Mouse (Mus musculus): Measurements from ENCODE around the gene Stard10. TPM values are rescaled to one million over a fixed set of nuclear protein-coding genes. Genes with fewer than 3 reads are reported as not detected.

Stard10 gene
- total RNA-seq, 1 experiment, result 15.2 TPM

GRCm38 (mm10) chr7:101395471-101395870 lies 78.6 kb downstream of the Stard10 start:
- no peak for TF ChIP-seq ZC3H11A (IDR thresholded peaks at IDR 0.05; ENCODE audit: borderline replicate concordance, low read depth, low read length)
- no peak for TF ChIP-seq CHD2 (IDR thresholded peaks at IDR 0.05; ENCODE audit: low read depth, low read length)
- peaks cover 23% of the 10 kb centered on the region for H3K36me3 ChIP-seq (ENCODE audit: control insufficient read depth, insufficient read depth, low read length, poor library complexity, severe bottlenecking)
- in situ Hi-C loops (cut with MboI; ENCODE audit: low sequenced_read_pairs in 2 of 2, unreplicated experiment in 2 of 2), result no loop called here
- H3K27ac ChIP-seq (ENCODE audit: insufficient read depth, low read depth, low read length, poor library complexity, severe bottlenecking), result no peak overlapping the region
- H3K9ac ChIP-seq (ENCODE audit: insufficient read depth, low read depth, low read length, poor library complexity, severe bottlenecking), result no peak overlapping the region
- no peak for DNase-seq (ENCODE audit: low read depth, low spot score)
- H3K4me3 ChIP-seq (ENCODE audit: insufficient read depth in 1 of 2, low read depth in 1 of 2, low read length in 2 of 2, poor library complexity in 1 of 2, severe bottlenecking in 1 of 2), result no peak overlapping the region
- no peaks in the 10 kb centered on the region for H3K9me3 ChIP-seq (ENCODE audit: control insufficient read depth, insufficient read depth, low read depth, low read length)
- peaks cover 0 to 9% of the 10 kb centered on the region in 2 experiments; a peak in 1 of 4 replicates for H3K4me1 ChIP-seq (ENCODE audit: control insufficient read depth in 2 of 2, insufficient read depth in 2 of 2, low read length in 2 of 2, poor library complexity in 1 of 2)

Other genes starting within 250 kb of the Stard10 start
- 10.7 and 11.1 TPM in 2 replicates for gene Fchsd2, start 224.2 kb upstream of the Stard10 start, total RNA-seq (2012; rRNA removed)
- 24.2 and 37.7 TPM in 2 replicates for gene Atg16l2, start 14.8 kb upstream of the Stard10 start, total RNA-seq (2012; rRNA removed)
- 32.1 and 32.2 TPM in 2 replicates for gene Arap1, start 31.0 kb downstream of the Stard10 start, total RNA-seq (2012; rRNA removed)
- not detected in 2 replicates for gene Gm45837, start 93.8 kb downstream of the Stard10 start, total RNA-seq (2012; rRNA removed)
- 6.2 and 12.4 TPM in 2 replicates for gene Pde2a, start 104.6 kb downstream of the Stard10 start, total RNA-seq (2012; rRNA removed)